Mouse (Mus musculus) MEL (cell line): ENCODE results near the gene Cdx2. TPM values are rescaled to one million over a fixed set of nuclear protein-coding genes. Genes with fewer than 3 reads are reported as not detected.

ENCODE experiments used
- DNase-seq: peaks from one replicate; pipeline ENCODE4 v3.0.0; 2011; ENCODE audit warnings: low read depth, low spot score
- H3K27ac ChIP-seq: 2 replicates; pipeline ENCODE4 v1.5.1; 2012; ENCODE audit warnings: low read depth, mild to moderate bottlenecking, control low read depth, low read length, moderate library complexity; ENCODE audit not compliant: control insufficient read depth
- H3K27me3 ChIP-seq, 2 experiments: fragments of 150-350 bp in 1 of 2; sonication (generic) in 1 of 2; 2 replicates each; pipeline ENCODE4 v1.6.1; 2012; ENCODE audit warnings: low read length in 2 of 2, mild to moderate bottlenecking in 2 of 2, improper control_type of control experiment in 1 of 2, moderate library complexity in 1 of 2; ENCODE audit not compliant: insufficient read depth in 2 of 2, control insufficient read depth in 1 of 2
- H3K36me3 ChIP-seq, 2 experiments: 2 replicates each; pipeline ENCODE4 v1.6.1; 2012 to 2014; ENCODE audit warnings: low read length in 2 of 2, improper control_type of control experiment in 1 of 2, inconsistent platforms in 1 of 2, mild to moderate bottlenecking in 1 of 2; ENCODE audit not compliant: insufficient read depth in 2 of 2, control insufficient read depth in 1 of 2
- H3K4me1 ChIP-seq, 2 experiments: fragments of 150-350 bp in 1 of 2; sonication (generic) in 1 of 2; 2 replicates each; pipeline ENCODE4 v1.6.1; 2012; ENCODE audit warnings: low read length in 2 of 2, improper control_type of control experiment in 1 of 2, mild to moderate bottlenecking in 1 of 2; ENCODE audit not compliant: insufficient read depth in 2 of 2, control insufficient read depth in 1 of 2
- H3K4me3 ChIP-seq, 2 experiments: fragments of 150-350 bp in 1 of 2; sonication (generic) in 1 of 2; 2 replicates each; pipeline ENCODE4 v1.5.1; 2012; ENCODE audit warnings: low read depth in 2 of 2, low read length in 2 of 2, mild to moderate bottlenecking in 2 of 2, moderate library complexity in 2 of 2, control low read depth in 1 of 2, improper control_type of control experiment in 1 of 2; ENCODE audit not compliant: control insufficient read depth in 1 of 2, insufficient read depth in 1 of 2
- H3K79me2 ChIP-seq: 2 replicates; pipeline ENCODE4 v1.6.1; 2012; ENCODE audit warnings: mild to moderate bottlenecking, low read length, moderate library complexity; ENCODE audit not compliant: control insufficient read depth, poor library complexity, insufficient read depth
- H3K9ac ChIP-seq: 2 replicates; pipeline ENCODE4 v1.6.1; 2012; ENCODE audit warnings: low read depth, mild to moderate bottlenecking, control low read depth, low read length, moderate library complexity; ENCODE audit not compliant: control insufficient read depth, poor library complexity, severe bottlenecking
- H3K9me3 ChIP-seq: fragments of 150-350 bp; sonication (generic); replicated peaks from 2 replicates; pipeline ENCODE4 v1.6.1; 2012; ENCODE audit warnings: mild to moderate bottlenecking, low read length, improper control_type of control experiment, moderate library complexity; ENCODE audit not compliant: insufficient read depth
- BHLHE40 ChIP-seq: IDR thresholded peaks from 2 replicates; pipeline ENCODE4 v1.6.1; 2012; ENCODE audit warnings: low read depth, mild to moderate bottlenecking, inconsistent platforms, low read length, improper control_type of control experiment, borderline replicate concordance
- E2F4 ChIP-seq: IDR thresholded peaks from 2 replicates; pipeline ENCODE4 v1.6.1; 2011; ENCODE audit warnings: low read depth, low read length, improper control_type of control experiment, borderline replicate concordance
- EP300 ChIP-seq, 2 experiments: IDR thresholded peaks; 2 replicates each; pipeline ENCODE4 v1.6.1; 2011; ENCODE audit warnings: improper control_type of control experiment in 2 of 2, low read length in 2 of 2, low read depth in 1 of 2, mild to moderate bottlenecking in 1 of 2
- ETS1 ChIP-seq: IDR thresholded peaks from 2 replicates; pipeline ENCODE4 v1.6.1; 2012; ENCODE audit warnings: low read depth, mild to moderate bottlenecking, inconsistent platforms, low read length, improper control_type of control experiment, moderate library complexity
- GABPA ChIP-seq: IDR thresholded peaks from 2 replicates; pipeline ENCODE4 v1.6.1; 2012; ENCODE audit warnings: low read depth, mild to moderate bottlenecking, inconsistent platforms, low read length, improper control_type of control experiment, moderate library complexity
- GATA1 ChIP-seq: IDR thresholded peaks from 2 replicates; pipeline ENCODE4 v1.6.1; 2011; ENCODE audit warnings: low read depth, low read length, improper control_type of control experiment
- JUND ChIP-seq: IDR thresholded peaks from 2 replicates; pipeline ENCODE4 v1.6.1; 2011; ENCODE audit warnings: low read depth, mild to moderate bottlenecking, improper control_type of control experiment, low read length
- MAX ChIP-seq: IDR thresholded peaks from 2 replicates; pipeline ENCODE4 v1.6.1; 2011; ENCODE audit warnings: low read length, improper control_type of control experiment
- MYB ChIP-seq: IDR thresholded peaks from 2 replicates; pipeline ENCODE4 v1.6.1; 2011; ENCODE audit warnings: mild to moderate bottlenecking, low read depth, low read length, improper control_type of control experiment
- POLR2A ChIP-seq, 2 experiments: IDR thresholded peaks; 2 replicates each; pipeline ENCODE4 v1.6.1; 2011 to 2012; ENCODE audit warnings: low read length in 2 of 2, mild to moderate bottlenecking in 2 of 2, control low read depth in 1 of 2, improper control_type of control experiment in 1 of 2, low read depth in 1 of 2, moderate library complexity in 1 of 2; ENCODE audit not compliant: control insufficient read depth in 1 of 2, insufficient read depth in 1 of 2, poor library complexity in 1 of 2
- POLR2AphosphoS5 ChIP-seq: IDR thresholded peaks from 2 replicates; pipeline ENCODE4 v1.6.1; 2012; ENCODE audit warnings: low read depth, borderline replicate concordance, mild to moderate bottlenecking, inconsistent platforms, low read length, moderate library complexity, mixed read lengths
- RAD21 ChIP-seq: IDR thresholded peaks from 2 replicates; pipeline ENCODE4 v1.6.1; 2011; ENCODE audit warnings: mild to moderate bottlenecking, low read depth, low read length, improper control_type of control experiment
- RCOR1 ChIP-seq: IDR thresholded peaks from 2 replicates; pipeline ENCODE4 v1.6.1; 2012; ENCODE audit warnings: low read depth, mild to moderate bottlenecking, inconsistent platforms, low read length, improper control_type of control experiment
- SIN3A ChIP-seq: IDR thresholded peaks from 2 replicates; pipeline ENCODE4 v1.6.1; 2012; ENCODE audit warnings: low read length, improper control_type of control experiment, inconsistent platforms
- SMC3 ChIP-seq: IDR thresholded peaks from 2 replicates; pipeline ENCODE4 v1.6.1; 2011; ENCODE audit warnings: low read depth, low read length, improper control_type of control experiment
- TAL1 ChIP-seq: IDR thresholded peaks from 2 replicates; pipeline ENCODE4 v1.6.1; 2012; ENCODE audit warnings: mild to moderate bottlenecking, inconsistent platforms, low read length, moderate library complexity, mixed read lengths
- TBP ChIP-seq: IDR thresholded peaks from 2 replicates; pipeline ENCODE4 v1.8.0; 2011; ENCODE audit warnings: low read depth, low read length, improper control_type of control experiment
- TCF12 ChIP-seq: IDR thresholded peaks from 2 replicates; pipeline ENCODE4 v1.6.1; 2014; ENCODE audit warnings: low read depth, mild to moderate bottlenecking, inconsistent platforms, low read length, improper control_type of control experiment, moderate library complexity
- UBTF ChIP-seq: IDR thresholded peaks from 2 replicates; pipeline ENCODE4 v1.6.1; 2012; ENCODE audit warnings: low read depth, mild to moderate bottlenecking, inconsistent platforms, low read length, improper control_type of control experiment, moderate library complexity, borderline replicate concordance; ENCODE audit not compliant: insufficient read depth
- ZMIZ1 ChIP-seq: IDR thresholded peaks from 2 replicates; pipeline ENCODE4 v1.6.1; 2012; ENCODE audit warnings: low read depth, mild to moderate bottlenecking, inconsistent platforms, low read length, improper control_type of control experiment, moderate library complexity
- ZNF384 ChIP-seq: IDR thresholded peaks from 2 replicates; pipeline ENCODE4 v1.6.1; 2012; ENCODE audit warnings: low read depth, mild to moderate bottlenecking, inconsistent platforms, low read length, improper control_type of control experiment
- polyA plus RNA-seq, 2 experiments: library from polyadenylated mRNA; stranded (reverse) in 1 of 2; unstranded in 1 of 2; fragments of >175 nt in 1 of 2; fragments of >200 nt in 1 of 2; gene quantifications; 2 replicates each; pipeline versions ENCODE4 v1.2.1 to v1.2.4; 2012; ENCODE audit warnings: low replicate concordance in 2 of 2, low read depth in 1 of 2; ENCODE audit not compliant: insufficient read length in 2 of 2, insufficient read depth in 1 of 2, missing spikeins in 1 of 2
- total RNA-seq: library from RNA; depleted of rRNA; stranded (reverse); fragments of 300-350 nt; gene quantifications from 2 replicates; pipeline ENCODE4 v1.2.3, GENCODE M21; 2012

Cdx2 gene
- total and polyA plus RNA-seq, 3 experiments, result not detected

GRCm38 (mm10) chr5:147300917-147301780 lies 5.9 kb downstream of the Cdx2 start:
- Histone ChIP-seq H3K79me2 (no peaks in the 10 kb centered on the region), H3K4me3 (no peak overlapping the region), H3K9ac (no peak overlapping the region), H3K27me3 (no peaks in the 10 kb centered on the region), H3K9me3 (no peaks in the 10 kb centered on the region), H3K4me1 (no peaks in the 10 kb centered on the region), H3K27ac (no peak overlapping the region), H3K36me3 (no peaks in the 10 kb centered on the region)
- DNase-seq, result no peak
- TF ChIP-seq ZMIZ1, result no peak
- TF ChIP-seq E2F4, result no peak
- no peak for TF ChIP-seq ZNF384
- no peak for TF ChIP-seq GABPA
- TF ChIP-seq SIN3A, result no peak
- no peak for TF ChIP-seq MYB
- no peak for TF ChIP-seq TAL1
- no peak for TF ChIP-seq ETS1
- TF ChIP-seq SMC3, result no peak
- TF ChIP-seq RAD21, result no peak
- TF ChIP-seq POLR2A (IDR thresholded peaks at IDR 0.05; ENCODE audit: control insufficient read depth in 1 of 2, insufficient read depth in 1 of 2, low read depth in 1 of 2, low read length in 2 of 2, poor library complexity in 1 of 2), result no peak
- no peak for TF ChIP-seq RCOR1
- no peak for TF ChIP-seq JUND
- TF ChIP-seq POLR2AphosphoS5, result no peak
- no peak for TF ChIP-seq BHLHE40
- no peak for TF ChIP-seq GATA1
- no peak for TF ChIP-seq TCF12
- TF ChIP-seq TBP, result no peak
- no peak for TF ChIP-seq UBTF

GRCm38 (mm10) chr5:147300001-147300363 lies 7.1 kb downstream of the Cdx2 start:
- H3K36me3 ChIP-seq, result no peaks in the 10 kb centered on the region
- DNase-seq, result no peak
- no peak overlapping the region for H3K9ac ChIP-seq
- no peak overlapping the region for H3K4me3 ChIP-seq
- H3K27me3 ChIP-seq, result 0 out of 4 replicates have a peak, but pooled peaks cover 0 to 2% of the 10 kb centered on the region in 2 experiments
- no peak for TF ChIP-seq MAX
- no peak for TF ChIP-seq TCF12
- TF ChIP-seq JUND, result no peak
- TF ChIP-seq EP300 (IDR thresholded peaks at IDR 0.05; ENCODE audit: low read depth in 1 of 2, low read length in 2 of 2), result no peak
- no peak for TF ChIP-seq GABPA
- TF ChIP-seq, all 39 proteins: peak for 0
- Histone ChIP-seq H3K9me3 (no peaks in the 10 kb centered on the region), H3K4me1 (no peaks in the 10 kb centered on the region), H3K79me2 (no peaks in the 10 kb centered on the region), H3K27ac (no peak overlapping the region)
